Mouse (Mus musculus): ENCODE data around the gene Tspan4.

GRCm38 (mm10) chr7:141460001-141460390 lies 15.0 kb upstream of the Tspan4 start:
- no peak for TF ChIP-seq CTCF (IDR thresholded peaks at IDR 0.05)
- TF ChIP-seq EP300 (IDR thresholded peaks at IDR 0.05) = no peak

Data from lung, postnatal 0 days (tissue).